Mouse (Mus musculus) erythroblast, embryonic 14.5 days (primary cell): Measurements from ENCODE around the gene Adcy1.

Experiments
- GATA1 ChIP-seq: IDR thresholded peaks from 2 replicates; pipeline ENCODE4 v1.6.1; 2012; ENCODE audit warnings: low read length, inconsistent platforms, mixed read lengths
- TAL1 ChIP-seq: IDR thresholded peaks from 3 replicates; pipeline ENCODE4 v1.6.1; 2012; ENCODE audit warnings: low read length, inconsistent platforms, mixed read lengths

- TF ChIP-seq TAL1 (no peak), GATA1 (no peak)
These were observed 163.7 kb downstream of the Adcy1 start for GRCm38 (mm10) chr11:7226810-7227550.
